Mouse (Mus musculus) lung, postnatal 25 days (tissue): ENCODE measurements around the gene Tacc3.

ENCODE experiments used
- DNase-seq: peaks from one replicate; pipeline ENCODE4 v3.0.0; 2022; ENCODE audit warnings: low spot score

Gene Tacc3

DNA sequence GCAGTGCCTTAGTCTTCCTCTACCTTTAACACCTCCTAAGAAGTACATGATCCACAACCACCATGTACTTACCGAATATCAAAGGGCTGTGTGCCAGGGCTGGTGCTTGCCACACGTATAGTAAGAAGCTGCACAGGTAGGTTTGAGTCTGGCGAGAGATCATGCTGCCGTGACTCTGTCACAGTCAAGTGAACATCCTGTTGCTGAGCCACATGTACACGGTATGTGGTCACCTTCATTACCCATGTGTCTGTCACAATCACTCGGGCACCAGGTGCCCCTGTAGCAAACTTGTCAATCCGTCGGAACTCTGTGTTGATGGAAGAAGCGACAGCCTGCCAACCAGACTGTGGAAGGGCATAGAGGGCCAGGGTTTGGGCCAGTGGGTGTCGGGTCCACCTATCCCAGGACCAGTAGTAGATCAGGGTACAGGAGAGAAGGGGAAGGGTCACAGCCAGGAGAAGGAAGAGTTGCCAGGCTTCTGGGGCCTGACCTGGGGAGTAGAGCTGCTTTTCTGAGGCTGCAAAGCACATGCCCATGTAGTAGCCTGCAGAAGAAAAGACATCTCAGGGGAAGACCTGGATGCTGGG is 2.6 kb upstream of the Tacc3 start:
- DNase-seq: no peak

DNA sequence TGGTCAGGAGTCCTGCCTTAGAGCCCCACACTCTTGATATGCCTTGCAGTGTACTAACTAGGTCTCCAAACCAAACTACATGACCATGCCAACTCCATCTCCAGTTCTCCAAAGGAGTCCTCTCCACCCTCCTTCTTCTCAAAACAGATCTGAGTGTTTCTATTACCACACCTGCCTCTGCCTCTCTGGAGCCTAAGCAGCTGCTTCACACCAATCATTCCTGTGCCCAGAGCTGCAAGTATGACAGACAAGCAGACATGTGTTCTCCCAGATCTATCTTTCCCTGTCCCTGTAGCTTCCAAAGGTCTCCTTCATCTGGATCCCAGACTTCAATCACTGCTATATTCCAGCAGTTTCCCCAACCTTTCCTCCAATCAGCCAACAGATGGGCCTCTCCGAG is 1.2 kb upstream of the Tacc3 start:
- no peak for DNase-seq

DNA sequence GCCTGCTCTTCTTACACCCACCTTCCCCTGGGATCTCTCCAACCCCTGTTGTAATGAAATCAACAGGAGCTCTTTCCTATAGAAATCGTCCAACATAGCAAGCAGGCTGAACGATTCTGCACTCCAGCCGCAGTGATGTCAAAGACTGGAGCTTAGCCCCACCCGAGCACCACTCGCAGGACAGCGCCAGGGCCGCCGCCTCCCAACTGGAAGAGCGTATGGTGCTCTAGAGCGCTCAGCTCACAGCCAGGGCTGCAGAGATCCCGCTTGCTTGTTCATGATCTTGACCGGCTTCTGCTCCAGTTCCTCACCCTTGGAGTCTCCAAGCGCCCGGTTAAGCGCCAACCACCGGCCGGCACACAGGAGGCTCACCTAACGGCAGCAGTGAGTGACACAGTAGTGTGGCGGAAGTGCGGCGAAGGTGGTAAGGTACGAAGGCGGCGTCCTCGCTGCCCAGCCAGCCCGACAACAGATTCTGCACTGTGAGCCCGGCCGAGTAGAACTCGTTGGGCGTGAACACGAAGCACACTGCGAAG is 609 bp upstream of the Tacc3 start:
- peak; percentile 16 for DNase-seq

DNA sequence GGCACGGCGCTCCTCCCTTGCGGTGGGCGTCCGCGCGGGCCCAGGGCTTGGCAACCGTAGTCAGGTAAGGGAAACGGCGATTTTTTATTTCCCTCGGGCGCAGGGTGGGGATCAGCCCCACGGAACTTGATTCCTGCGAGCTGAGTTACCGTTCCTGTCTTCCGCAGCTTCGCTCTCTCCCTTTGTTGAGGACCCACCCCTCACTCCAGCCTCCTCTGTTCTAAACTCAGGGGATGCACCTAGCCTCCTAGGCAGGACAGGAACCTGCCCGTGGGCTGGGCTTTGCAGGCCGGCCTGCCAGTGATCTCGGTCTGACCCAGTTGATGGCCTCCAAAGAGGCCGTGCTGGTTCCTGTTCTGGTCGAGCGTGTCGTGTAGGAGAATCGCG is 729 bp downstream of the Tacc3 start:
- no peak for DNase-seq

DNA sequence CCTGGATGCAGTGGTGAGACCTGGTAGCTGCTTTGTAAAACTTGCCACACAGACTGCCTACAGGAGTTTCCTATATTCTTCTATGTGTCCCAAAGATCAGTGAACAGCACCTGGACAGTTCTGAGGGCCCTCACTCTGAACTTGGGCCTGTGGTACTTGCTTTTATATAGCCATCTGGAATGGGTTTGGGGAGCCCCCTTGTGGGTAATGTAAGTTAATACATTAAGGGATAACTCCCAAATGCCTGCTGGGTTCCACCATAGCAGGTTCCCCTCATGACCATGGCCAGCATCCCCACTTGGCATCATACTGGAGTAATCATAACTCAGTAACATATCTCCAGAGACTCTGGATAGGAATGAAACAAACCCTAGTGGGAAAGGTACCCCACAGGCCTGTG is 10.3 kb downstream of the Tacc3 start:
- peak; percentile 54 for DNase-seq

DNA sequence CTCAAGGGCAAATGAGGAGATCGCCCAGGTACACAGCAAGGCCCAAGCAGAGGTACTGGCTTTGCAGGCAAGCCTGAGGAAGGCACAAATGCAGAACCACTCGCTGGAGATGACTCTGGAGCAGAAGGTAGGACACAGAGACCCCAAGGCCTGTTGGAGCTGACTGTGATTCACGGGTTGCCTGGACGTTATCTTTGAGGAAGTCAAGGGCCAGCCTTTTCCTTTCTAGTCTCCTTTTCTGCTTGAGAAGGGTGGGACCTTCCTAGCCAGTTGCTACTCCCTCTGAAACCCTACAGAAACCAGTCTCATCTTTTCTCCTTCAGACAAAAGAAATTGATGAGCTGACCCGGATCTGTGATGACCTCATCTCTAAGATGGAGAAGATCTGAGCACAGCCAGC is 13.7 kb downstream of the Tacc3 start:
- no peak for DNase-seq

DNA sequence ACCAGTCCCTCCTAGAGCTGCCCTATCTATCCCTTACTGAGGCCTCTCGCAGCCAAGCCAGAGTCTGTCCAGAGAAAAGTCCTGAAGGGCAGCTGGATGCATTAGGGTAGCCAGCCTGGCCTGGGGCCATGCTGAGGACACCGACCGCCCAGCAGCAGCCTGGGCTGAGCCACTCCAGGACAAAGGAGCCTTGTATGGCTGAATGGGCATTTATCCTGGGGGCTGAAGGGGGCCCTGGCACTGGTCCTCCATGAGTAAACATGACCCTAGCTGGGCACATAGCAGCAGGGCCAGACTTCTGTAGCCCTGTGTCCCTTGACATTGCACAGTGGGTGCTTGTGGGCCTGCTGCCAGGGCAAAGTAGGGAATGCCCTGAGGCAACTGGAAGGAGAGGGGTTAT is 16.5 kb downstream of the Tacc3 start:
- DNase-seq: no peak

DNA sequence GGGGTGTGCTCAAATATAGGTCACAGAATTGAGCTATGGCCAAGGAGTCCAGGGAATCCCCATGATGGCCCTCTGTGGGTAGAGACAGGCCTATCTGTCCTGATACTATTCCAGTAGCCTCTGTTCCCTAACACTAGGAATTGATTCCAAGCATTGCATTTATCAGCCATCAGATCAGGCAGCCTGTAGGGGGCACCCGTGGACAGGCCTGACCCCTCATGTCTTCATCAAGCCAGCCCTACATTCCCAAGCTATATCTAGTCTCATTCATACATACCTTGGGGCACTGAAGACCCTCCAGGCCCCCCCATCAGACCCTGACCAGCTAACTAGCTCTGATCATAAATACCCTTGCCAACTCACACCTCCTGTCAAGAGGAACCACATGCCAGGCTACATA is 18.0 kb downstream of the Tacc3 start:
- peak; percentile 75 for DNase-seq

DNA sequence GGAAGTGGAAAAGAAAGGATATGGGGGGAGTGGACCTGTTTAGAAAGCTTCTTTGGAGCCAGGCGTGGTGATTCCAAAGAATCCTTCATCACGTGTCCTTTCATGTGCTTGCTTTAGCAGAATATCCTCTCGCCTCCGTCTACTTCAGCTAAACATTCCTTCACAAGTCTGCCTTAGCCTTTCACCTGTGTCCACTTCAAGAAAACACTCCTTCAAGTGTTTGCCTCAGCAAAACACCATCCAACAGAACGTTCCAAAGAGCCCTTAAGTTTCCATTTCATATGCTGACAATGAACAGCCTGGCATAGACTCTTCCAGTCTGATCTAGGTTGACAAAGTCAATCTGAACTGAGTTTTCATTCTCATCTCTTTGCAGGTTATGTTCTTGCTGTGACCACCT is 20.3 kb downstream of the Tacc3 start:
- peak; percentile 86 for DNase-seq

DNA sequence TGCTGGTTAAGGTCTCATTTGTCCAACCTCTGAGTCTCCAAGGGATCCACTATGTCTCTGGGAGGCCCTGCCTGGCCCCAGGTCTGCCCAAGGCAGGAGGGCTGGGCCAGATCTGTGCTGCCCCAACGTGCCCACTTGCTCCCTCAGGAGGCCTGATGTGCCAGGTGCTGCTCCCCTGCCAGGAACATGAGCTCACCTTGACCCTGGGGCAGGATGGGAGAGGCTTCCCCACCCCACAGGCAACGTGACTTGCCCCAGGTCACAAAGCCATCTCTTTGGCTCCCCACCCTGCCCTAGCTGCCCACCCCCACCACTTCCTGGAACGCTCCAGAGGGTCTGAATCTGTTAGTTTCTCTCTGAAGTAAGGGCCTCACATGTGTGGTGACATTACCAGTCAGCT is 23.1 kb downstream of the Tacc3 start:
- no peak for DNase-seq

DNA sequence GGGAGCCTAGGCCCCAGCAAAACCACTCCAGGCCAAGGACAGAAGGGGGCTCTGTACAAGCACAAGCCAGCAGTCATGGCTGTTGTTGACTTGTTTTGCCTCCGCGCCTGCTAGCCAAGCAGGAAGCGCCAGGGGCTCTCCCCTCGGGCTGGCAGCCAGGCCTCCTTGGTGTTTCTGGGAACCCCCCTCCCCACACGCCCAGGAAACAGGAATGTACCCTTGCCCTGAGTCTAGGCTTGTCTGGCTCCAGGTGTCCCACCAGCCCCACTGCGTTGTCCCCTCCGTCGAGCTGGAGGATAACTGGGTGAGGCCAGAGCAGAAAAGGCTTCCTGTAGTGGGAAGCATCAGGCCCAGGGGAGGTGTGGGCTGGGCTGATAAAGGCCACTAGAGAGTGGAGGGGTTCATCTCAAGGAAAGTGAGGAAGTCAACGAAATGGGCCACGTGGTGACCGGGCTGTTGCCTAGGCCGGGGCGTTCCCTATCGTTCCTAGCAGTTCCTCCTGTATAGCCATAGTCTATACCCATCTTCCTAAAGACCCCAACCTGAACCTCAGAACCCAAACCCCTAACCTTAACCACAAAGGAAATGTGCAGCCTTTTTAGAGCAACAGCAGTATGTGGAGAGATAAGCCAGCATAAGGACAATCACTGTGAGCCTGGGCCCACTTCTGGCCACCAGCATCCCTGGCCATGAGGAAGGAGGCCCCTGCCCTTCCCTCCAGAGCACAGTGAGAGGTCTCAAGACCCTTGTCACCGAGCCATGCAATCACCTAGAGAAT is 23.9 kb downstream of the Tacc3 start:
- no peak for DNase-seq

DNA sequence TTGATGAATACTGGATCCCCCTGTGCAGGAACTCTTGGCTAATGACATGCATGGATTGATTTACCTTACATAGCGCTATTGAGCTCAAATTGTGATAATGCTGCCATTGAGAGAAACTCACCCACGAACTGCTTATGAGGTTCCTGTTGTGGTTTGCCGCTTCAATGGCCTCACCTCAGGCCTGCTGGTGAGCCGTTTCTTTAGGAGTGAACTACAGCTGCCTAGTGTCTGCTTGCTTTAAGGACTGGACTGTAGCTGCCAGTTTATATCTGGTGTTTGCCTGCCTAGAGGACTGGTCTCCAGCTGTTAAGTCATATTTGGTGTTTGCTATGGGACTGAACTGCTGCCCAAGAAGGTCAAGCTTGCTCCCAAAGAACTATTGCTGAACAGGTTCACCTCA is 25.0 kb downstream of the Tacc3 start:
- no peak for DNase-seq

DNA sequence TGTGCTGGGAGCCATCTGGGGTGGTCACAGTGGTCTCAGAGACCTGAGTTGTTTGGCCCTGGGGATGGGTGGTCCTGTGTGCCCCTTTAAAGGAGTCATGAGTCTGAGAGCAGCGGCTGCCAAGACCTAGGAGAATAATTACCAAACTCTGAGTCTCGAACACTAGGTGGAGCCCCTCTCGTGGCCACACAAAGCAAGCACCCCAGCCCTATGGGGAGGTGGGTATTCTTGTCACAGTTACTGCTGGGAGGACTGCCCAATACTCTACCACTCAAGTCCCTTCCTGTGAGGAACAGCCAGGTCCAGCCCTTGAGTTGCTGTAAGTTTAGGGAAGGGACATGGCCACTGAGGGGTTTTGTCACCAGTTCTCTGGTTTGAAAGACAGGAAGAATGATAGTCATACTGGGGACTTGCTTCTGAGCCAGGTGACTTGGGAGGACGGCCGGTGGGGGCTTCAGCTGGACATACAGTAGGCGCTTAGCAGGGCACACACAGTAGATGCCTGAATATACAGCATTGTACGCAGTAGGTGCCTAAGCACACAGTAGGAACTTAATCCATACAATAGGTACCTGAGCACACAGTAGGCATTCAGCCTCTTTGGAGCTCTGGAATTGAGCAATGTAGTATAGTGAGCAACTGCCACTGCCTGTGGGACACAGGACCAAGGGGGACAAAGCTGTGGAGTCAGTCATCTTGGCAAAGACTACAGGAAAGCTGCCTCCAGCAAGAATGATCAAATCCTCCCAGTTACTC is 26.1 kb downstream of the Tacc3 start:
- DNase-seq: peak; percentile 79

DNA sequence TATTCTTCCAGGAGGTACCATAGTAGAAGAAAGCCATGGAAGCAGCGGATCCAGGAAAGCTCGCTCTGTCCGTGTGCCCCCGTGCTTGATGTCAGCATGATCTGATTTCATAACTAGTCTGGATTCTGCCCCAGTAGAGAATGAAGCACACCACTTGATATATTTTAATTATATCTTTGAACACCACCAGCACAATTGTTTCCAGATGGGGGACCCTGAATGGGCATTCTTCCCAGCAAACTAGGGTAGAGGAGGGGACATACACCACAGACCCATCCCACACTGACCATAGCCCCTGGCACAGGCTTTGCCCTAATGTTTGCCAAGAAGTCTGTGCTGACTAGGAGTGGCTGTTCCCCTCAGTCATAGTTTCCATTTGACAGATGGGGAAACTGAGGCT is 27.0 kb downstream of the Tacc3 start:
- DNase-seq: no peak

DNA sequence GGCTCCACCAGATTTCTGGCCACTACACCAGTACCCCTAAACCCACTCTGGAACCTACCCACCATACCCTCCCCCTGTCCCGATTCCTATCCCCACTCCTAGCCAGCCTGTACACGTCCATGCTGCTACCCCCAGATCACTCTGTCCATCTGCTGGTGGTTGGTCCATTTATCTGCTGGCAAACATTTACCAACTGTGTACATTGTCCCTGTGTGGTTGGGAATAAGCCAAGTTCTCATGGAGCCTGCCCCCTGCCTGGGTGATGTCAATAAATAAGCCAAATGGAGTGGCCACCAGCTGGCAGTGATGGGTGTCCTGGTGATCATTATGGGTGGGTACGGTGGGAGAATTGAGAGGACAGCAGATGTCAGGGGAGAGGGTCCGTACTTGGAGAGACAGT is 29.2 kb downstream of the Tacc3 start:
- DNase-seq: no peak

DNA sequence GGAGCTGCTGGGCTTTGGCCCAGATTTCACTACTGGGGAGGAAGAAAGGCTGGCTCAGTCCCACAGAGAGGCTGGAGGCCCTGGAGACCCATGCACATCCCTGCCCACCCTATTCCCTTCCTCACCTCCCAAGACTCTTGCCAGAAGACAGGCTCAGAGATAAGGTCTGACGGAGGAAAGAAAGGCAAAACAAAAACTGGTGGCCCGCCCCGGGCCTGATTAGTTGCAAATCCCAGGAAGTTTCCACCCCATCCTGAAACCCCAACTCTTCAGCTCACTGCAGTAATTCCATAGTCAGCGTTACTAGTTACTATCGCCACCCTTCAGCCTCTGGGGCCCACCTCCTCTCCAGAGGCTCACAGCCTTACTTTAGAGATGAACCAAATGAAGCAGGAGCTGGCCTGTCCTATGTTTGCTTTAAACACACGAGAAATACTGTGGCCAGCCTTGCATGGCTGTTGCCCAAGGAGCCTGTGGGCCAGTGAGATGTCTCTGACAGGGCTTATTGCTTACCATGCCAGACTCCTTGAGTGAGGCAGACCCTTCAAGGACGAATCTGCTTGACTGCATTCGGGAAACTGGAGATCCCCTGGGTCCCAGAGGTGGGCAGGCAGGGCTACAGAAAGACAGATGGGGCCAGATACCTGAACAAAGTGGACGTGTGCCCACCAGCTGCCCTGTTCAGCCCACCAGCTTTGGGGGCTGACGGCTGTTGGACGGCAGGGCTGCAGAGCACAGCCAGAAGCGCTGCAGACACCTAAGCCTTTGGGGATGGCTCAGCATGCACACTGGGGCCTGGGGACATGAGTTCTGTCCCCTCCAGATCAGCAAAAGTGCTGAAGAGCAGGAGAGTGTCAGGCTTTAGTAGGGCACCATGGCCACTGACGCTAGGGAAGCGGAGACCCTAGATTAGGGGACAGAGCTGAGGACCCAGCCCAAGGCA is 30.6 kb downstream of the Tacc3 start:
- DNase-seq: peak; percentile 59

DNA sequence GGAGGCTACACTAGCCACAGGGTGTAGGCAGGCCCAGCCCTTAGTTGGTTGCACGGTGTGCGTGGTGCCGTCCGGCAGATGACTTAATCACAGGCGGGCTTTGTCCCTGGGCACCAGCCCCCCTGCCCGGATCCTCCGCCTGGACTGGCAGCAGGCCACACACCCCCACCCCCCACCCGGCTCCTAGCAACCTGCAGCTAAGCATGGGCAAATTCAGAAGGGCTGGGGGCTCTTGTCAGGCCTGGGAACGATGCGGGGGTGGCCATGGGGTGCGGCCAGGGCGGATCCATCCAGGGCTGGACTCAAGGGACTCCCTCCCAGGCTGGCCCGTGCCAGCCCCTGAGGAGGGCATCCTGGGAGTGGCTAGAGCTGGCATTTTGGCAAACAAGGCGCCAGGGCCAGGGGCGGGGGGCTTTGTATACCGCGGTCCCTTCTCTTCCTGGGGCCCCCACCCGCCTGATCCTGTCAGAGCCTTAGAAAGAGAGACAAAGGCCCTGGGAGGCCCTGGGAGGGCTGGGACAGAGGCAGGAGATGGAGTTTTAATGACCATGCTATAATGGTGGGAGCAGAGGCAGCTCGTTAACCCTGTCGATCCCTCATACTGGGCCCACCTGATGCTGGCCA is 31.4 kb downstream of the Tacc3 start:
- DNase-seq: peak; percentile 80

DNA sequence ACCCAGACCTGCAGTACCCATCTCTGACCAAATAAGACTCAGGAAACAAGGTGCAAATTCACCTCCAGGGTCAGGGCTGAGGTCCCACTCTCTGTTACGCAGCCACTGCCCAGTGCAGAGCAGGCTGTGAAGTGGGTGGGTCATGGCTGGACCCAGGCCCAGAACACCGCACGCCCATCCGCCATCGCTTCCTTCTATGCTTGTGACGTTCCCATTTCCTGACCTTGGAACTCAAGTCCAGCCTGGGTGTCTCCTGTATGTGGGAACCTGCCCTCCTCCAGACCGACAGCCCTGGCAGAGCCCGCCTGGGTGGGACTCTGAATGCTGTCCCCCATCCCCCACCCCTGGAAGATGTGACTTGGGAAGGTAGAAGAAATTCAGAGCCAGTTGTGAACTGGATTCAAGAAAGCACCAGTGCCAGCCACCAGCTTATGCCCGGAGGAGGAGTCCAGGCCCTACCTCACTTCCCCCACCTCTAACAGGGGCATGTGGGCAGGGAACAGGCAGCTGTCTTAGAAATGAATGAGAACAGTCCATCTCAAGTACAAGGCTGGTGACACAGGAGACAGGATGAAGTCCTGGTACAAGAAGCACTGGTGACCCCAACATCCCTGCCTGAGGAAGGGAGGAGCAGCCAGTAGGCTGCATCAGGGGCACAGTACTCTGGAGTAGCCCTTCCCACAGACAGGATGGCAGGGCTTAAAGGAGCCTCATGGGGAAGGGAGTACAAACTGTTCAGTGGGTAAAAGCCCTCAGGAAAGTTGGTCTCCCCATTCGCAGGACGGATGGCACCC is 32.1 kb downstream of the Tacc3 start:
- peak; percentile 85 for DNase-seq

DNA sequence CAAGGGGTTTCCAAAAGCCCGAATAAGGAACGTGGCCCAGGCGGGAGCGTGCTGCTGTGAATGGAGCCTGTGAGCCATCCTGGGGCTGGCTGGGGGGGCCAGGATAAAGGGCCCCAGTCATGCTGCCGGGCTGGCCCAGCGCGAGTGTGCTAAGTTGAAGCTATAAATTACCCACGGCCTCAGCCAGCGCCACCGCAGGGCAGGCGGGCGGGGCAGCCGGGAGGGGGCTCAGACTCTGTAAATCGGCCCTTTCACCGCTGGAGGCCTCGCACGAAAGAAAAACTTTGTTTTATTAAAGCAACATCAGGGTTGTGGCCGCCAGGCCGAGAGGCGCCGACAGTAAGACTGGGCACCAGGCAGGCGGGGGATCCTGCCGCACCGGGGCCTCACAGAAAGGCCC is 34.5 kb downstream of the Tacc3 start:
- no peak for DNase-seq

DNA sequence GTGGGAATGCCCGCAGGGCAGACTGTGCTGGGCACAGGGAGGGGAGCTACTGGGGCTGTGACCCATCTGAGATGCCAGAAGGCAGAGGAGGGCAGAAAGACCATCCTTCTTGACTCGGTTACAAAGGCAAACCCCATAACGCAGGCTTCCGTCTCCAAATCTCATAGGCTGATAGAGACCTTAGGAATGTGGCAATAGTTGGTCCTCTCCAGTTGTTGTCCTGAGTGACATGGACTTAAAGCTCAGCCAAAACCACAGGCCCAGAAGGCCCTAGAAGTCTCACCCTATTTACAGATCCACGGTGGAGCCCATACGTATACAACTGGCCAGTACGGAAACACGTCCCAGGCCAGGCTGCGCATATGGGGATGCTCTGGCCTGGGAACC is 36.5 kb downstream of the Tacc3 start:
- DNase-seq: peak; percentile 36
